Mouse (Mus musculus) midbrain, embryonic 11.5 days (tissue): Measurements from ENCODE around the gene AI597479. TPM values are rescaled to one million over a fixed set of nuclear protein-coding genes. Genes with fewer than 3 reads are reported as not detected.

Experiments used
- ATAC-seq: fragments of 200-750 bp; cut with Nextera tagmentation; 2 replicates; pipeline ENCODE4 v1.8.0; 2017; ENCODE audit warnings: moderate TSS enrichment, moderate library complexity; ENCODE audit not compliant: low FRiP score
- DNase-seq: peaks from one replicate; pipeline ENCODE4 v3.0.0; 2015; ENCODE audit warnings: low spot score; ENCODE audit errors: missing footprints
- H3K27ac ChIP-seq: fragments of 300-500 bp; sonication (generic); 2 replicates; pipeline ENCODE4 v1.5.1; 2014; ENCODE audit warnings: low read depth, low read length
- H3K27me3 ChIP-seq: fragments of 300-500 bp; sonication (generic); 2 replicates; pipeline ENCODE4 v1.6.1; 2014; ENCODE audit warnings: mild to moderate bottlenecking, low read length, moderate library complexity, mixed read lengths; ENCODE audit not compliant: control insufficient read depth, insufficient read depth
- H3K36me3 ChIP-seq: fragments of 300-500 bp; sonication (generic); 2 replicates; pipeline ENCODE4 v1.6.1; 2014; ENCODE audit warnings: mild to moderate bottlenecking, low read length, moderate library complexity, mixed read lengths; ENCODE audit not compliant: control insufficient read depth, insufficient read depth
- H3K4me1 ChIP-seq: fragments of 300-500 bp; sonication (generic); 2 replicates; pipeline ENCODE4 v1.6.1; 2014; ENCODE audit warnings: low read length; ENCODE audit not compliant: control insufficient read depth, insufficient read depth
- H3K4me2 ChIP-seq: fragments of 300-500 bp; sonication (generic); 2 replicates; pipeline ENCODE4 v1.6.1; 2014; ENCODE audit warnings: mild to moderate bottlenecking, moderate library complexity
- H3K4me3 ChIP-seq: fragments of 300-500 bp; sonication (generic); 2 replicates; pipeline ENCODE4 v1.5.1; 2014; ENCODE audit warnings: low read depth, low read length
- H3K9ac ChIP-seq: fragments of 300-500 bp; sonication (generic); 2 replicates; pipeline ENCODE4 v1.6.1; 2014; ENCODE audit warnings: low read length
- H3K9me3 ChIP-seq: fragments of 300-500 bp; sonication (generic); 2 replicates; pipeline ENCODE4 v1.6.1; 2016; ENCODE audit warnings: low read length; ENCODE audit not compliant: control insufficient read depth
- WGBS: fragments of 180-500 bp; shearing (Covaris S2); extraction: QIAGEN DNeasy Blood & Tissue Kit; methylation state at CpG from one replicate; pipeline ENCODE4 v1.1.7; 2014; 5-methylcytosine and 5-hydroxymethylcytosine counted together
- polyA plus RNA-seq: library from polyadenylated mRNA; unstranded; fragments of >200 nt; fragmentation: Nextera tagmentation; extraction: Ambion mirVana; gene quantifications from 2 replicates; pipeline ENCODE4 v1.2.1, GENCODE M21; 2014

The AI597479 gene
- polyA plus RNA-seq, 1 experiment from 2014 or later = 41.7 TPM

- no peak for ATAC-seq
- H3K9ac ChIP-seq = no peak overlapping the region
- H3K4me3 ChIP-seq = no peak overlapping the region
- H3K4me1 ChIP-seq = no peaks in the 10 kb centered on the region
- no peaks in the 10 kb centered on the region for H3K9me3 ChIP-seq
- H3K27ac ChIP-seq = no peak overlapping the region
- H3K4me2 ChIP-seq = no peak overlapping the region
- no peaks in the 10 kb centered on the region for H3K36me3 ChIP-seq
- 84% methylated on average over 6 of the region's 6 CpGs for WGBS
- no peaks in the 10 kb centered on the region for H3K27me3 ChIP-seq
- DNase-seq = no peak
Measured at GRCm38 (mm10) chr1:43145388-43145787, 46.9 kb downstream of the AI597479 start.

- Histone ChIP-seq H3K4me2 (no peak overlapping the region), H3K36me3 (no peaks in the 10 kb centered on the region), H3K27me3 (no peaks in the 10 kb centered on the region), H3K4me3 (no peak overlapping the region), H3K9me3 (no peaks in the 10 kb centered on the region), H3K9ac (no peak overlapping the region), H3K27ac (no peak overlapping the region), H3K4me1 (no peaks in the 10 kb centered on the region)
- no peak for DNase-seq
- no peak for ATAC-seq
- WGBS = 77% methylated on average over 2 of the region's 2 CpGs
Measured at GRCm38 (mm10) chr1:43147474-43147873, 49.0 kb downstream of the AI597479 start.

GRCm38 (mm10) chr1:43150225-43150624, 51.7 kb downstream of the AI597479 start:
- DNase-seq = no peak
- 75% methylated on average over 3 of the region's 3 CpGs for WGBS

GRCm38 (mm10) chr1:43152626-43153025, 54.1 kb downstream of the AI597479 start:
- DNase-seq (no peak), ATAC-seq (no peak)
- 91% methylated on average over 4 of the region's 4 CpGs for WGBS
- no peak overlapping the region for H3K4me3 ChIP-seq
- H3K4me2 ChIP-seq = no peak overlapping the region
- no peaks in the 10 kb centered on the region; the same call in 1 of the 2 replicates for H3K9me3 ChIP-seq
- H3K27ac ChIP-seq = no peak overlapping the region
- no peaks in the 10 kb centered on the region for H3K27me3 ChIP-seq
- H3K36me3 ChIP-seq = no peaks in the 10 kb centered on the region
- H3K9ac ChIP-seq = no peak overlapping the region
- no peaks in the 10 kb centered on the region for H3K4me1 ChIP-seq

More at GRCm38 (mm10) chr1:43150225-43150624, 51.7 kb downstream of the AI597479 start:
- Histone ChIP-seq H3K27ac (no peak overlapping the region), H3K27me3 (no peaks in the 10 kb centered on the region), H3K9me3 (no peaks in the 10 kb centered on the region), H3K4me3 (no peak overlapping the region), H3K36me3 (no peaks in the 10 kb centered on the region), H3K4me1 (no peaks in the 10 kb centered on the region), H3K4me2 (no peak overlapping the region), H3K9ac (no peak overlapping the region)
- ATAC-seq = no peak

GRCm38 (mm10) chr1:43153538-43153937, 55.0 kb downstream of the AI597479 start:
- Histone ChIP-seq H3K9me3 (no peaks in the 10 kb centered on the region; the same call in 1 of the 2 replicates), H3K4me1 (no peaks in the 10 kb centered on the region), H3K27me3 (no peaks in the 10 kb centered on the region), H3K4me2 (no peak overlapping the region), H3K9ac (no peak overlapping the region), H3K4me3 (no peak overlapping the region), H3K36me3 (no peaks in the 10 kb centered on the region), H3K27ac (no peak overlapping the region)
- ATAC-seq (no peak), DNase-seq (no peak)
- 77% methylated on average over 5 of the region's 5 CpGs for WGBS

- Histone ChIP-seq H3K9me3 (no peaks in the 10 kb centered on the region; the same call in 1 of the 2 replicates), H3K27me3 (no peaks in the 10 kb centered on the region), H3K4me3 (no peak overlapping the region), H3K36me3 (no peaks in the 10 kb centered on the region), H3K9ac (no peak overlapping the region), H3K4me2 (no peak overlapping the region), H3K27ac (no peak overlapping the region), H3K4me1 (no peaks in the 10 kb centered on the region)
- 87% methylated on average over 2 of the region's 2 CpGs for WGBS
- ATAC-seq (no peak), DNase-seq (no peak)
Measured at GRCm38 (mm10) chr1:43154491-43154890, 56.0 kb downstream of the AI597479 start.

GRCm38 (mm10) chr1:43157907-43158306, 59.4 kb downstream of the AI597479 start:
- H3K27me3 ChIP-seq = peaks cover 3% of the 10 kb centered on the region
- H3K4me3 ChIP-seq = no peak overlapping the region
- DNase-seq (no peak), ATAC-seq (no peak)
- H3K27ac ChIP-seq = no peak overlapping the region
- WGBS = 86% methylated on average over 2 of the region's 2 CpGs
- no peaks in the 10 kb centered on the region; the same call in 1 of the 2 replicates for H3K9me3 ChIP-seq
- H3K4me1 ChIP-seq = no peaks in the 10 kb centered on the region
- no peaks in the 10 kb centered on the region for H3K36me3 ChIP-seq
- H3K9ac ChIP-seq = no peak overlapping the region
- H3K4me2 ChIP-seq = no peak overlapping the region

- DNase-seq (no peak), ATAC-seq (no peak)
- Histone ChIP-seq H3K9me3 (no peaks in the 10 kb centered on the region; the same call in 1 of the 2 replicates), H3K9ac (no peak overlapping the region), H3K4me1 (peaks cover 4% of the 10 kb centered on the region), H3K4me2 (no peak overlapping the region), H3K27me3 (peaks cover 3% of the 10 kb centered on the region), H3K36me3 (no peaks in the 10 kb centered on the region), H3K4me3 (no peak overlapping the region), H3K27ac (no peak overlapping the region)
- WGBS = 74% methylated on average over 4 of the region's 4 CpGs
Measured at GRCm38 (mm10) chr1:43159429-43159828, 60.9 kb downstream of the AI597479 start.

GRCm38 (mm10) chr1:43162394-43162793, 63.9 kb downstream of the AI597479 start:
- H3K4me3 ChIP-seq = no peak overlapping the region
- DNase-seq (no peak), ATAC-seq (no peak)
- H3K9ac ChIP-seq = no peak overlapping the region
- WGBS = 86% methylated on average over 3 of the region's 3 CpGs
- no peak overlapping the region for H3K4me2 ChIP-seq
- H3K27me3 ChIP-seq = peaks cover 3% of the 10 kb centered on the region
- H3K9me3 ChIP-seq = no peaks in the 10 kb centered on the region; the same call in 1 of the 2 replicates
- H3K36me3 ChIP-seq = no peaks in the 10 kb centered on the region
- no peak overlapping the region for H3K27ac ChIP-seq
- peaks cover 4% of the 10 kb centered on the region for H3K4me1 ChIP-seq
